Mouse (Mus musculus) thymus, adult 2 months (tissue): ENCODE results near the gene Cerkl. TPM values are rescaled to one million over a fixed set of nuclear protein-coding genes. Genes with fewer than 3 reads are reported as not detected.

Experiments used
- DNase-seq: peaks from one replicate; pipeline ENCODE4 v3.0.0; 2021
- H3K27ac ChIP-seq: fragments of 200-500 bp; 2 replicates; pipeline ENCODE4 v1.5.1; 2012; ENCODE audit warnings: low read length, control low read depth; ENCODE audit not compliant: control insufficient read depth, insufficient read depth
- H3K27me3 ChIP-seq: fragments of 200-500 bp; 2 replicates; pipeline ENCODE4 v1.6.1; 2012; ENCODE audit warnings: mild to moderate bottlenecking, low read length, moderate library complexity, mixed read lengths; ENCODE audit not compliant: control insufficient read depth, insufficient read depth
- H3K36me3 ChIP-seq: fragments of 200-500 bp; 2 replicates; pipeline ENCODE4 v1.6.1; 2012; ENCODE audit warnings: mild to moderate bottlenecking, low read length, moderate library complexity; ENCODE audit not compliant: control insufficient read depth, insufficient read depth
- H3K4me1 ChIP-seq: fragments of 200-500 bp; replicated peaks from 2 replicates; pipeline ENCODE4 v1.6.1; 2012; ENCODE audit warnings: low read length; ENCODE audit not compliant: control insufficient read depth, insufficient read depth
- H3K4me3 ChIP-seq: fragments of 200-500 bp; 2 replicates; pipeline ENCODE4 v1.5.1; 2012; ENCODE audit warnings: mild to moderate bottlenecking, low read length, control low read depth, moderate library complexity; ENCODE audit not compliant: control insufficient read depth, insufficient read depth
- CTCF ChIP-seq: fragments of 200-500 bp; IDR thresholded peaks from 2 replicates; pipeline ENCODE4 v1.5.1; 2012; ENCODE audit warnings: mild to moderate bottlenecking, control low read depth, low read length, moderate library complexity, borderline replicate concordance; ENCODE audit not compliant: control insufficient read depth, poor library complexity, insufficient read depth; ENCODE audit errors: extremely low read depth
- POLR2A ChIP-seq: fragments of 200-500 bp; IDR thresholded peaks from 2 replicates; pipeline ENCODE4 v1.6.1; 2012; ENCODE audit warnings: mild to moderate bottlenecking, low read length, control low read depth, moderate library complexity; ENCODE audit not compliant: control insufficient read depth, poor library complexity, insufficient read depth; ENCODE audit errors: extremely low read depth
- WGBS: fragments of 180-500 bp; shearing (Covaris S2); methylation state at CpG from one replicate; pipeline ENCODE4 v1.1.7; 2018; 5-methylcytosine and 5-hydroxymethylcytosine counted together
- polyA plus RNA-seq: library from polyadenylated mRNA; depleted of rRNA; stranded (reverse); fragments of >200 nt; gene quantifications from 2 replicates; pipeline ENCODE4 v1.2.3, GENCODE M21; 2012

Gene Cerkl
- polyA plus RNA-seq, 1 experiment = 1.6 TPM

DNA sequence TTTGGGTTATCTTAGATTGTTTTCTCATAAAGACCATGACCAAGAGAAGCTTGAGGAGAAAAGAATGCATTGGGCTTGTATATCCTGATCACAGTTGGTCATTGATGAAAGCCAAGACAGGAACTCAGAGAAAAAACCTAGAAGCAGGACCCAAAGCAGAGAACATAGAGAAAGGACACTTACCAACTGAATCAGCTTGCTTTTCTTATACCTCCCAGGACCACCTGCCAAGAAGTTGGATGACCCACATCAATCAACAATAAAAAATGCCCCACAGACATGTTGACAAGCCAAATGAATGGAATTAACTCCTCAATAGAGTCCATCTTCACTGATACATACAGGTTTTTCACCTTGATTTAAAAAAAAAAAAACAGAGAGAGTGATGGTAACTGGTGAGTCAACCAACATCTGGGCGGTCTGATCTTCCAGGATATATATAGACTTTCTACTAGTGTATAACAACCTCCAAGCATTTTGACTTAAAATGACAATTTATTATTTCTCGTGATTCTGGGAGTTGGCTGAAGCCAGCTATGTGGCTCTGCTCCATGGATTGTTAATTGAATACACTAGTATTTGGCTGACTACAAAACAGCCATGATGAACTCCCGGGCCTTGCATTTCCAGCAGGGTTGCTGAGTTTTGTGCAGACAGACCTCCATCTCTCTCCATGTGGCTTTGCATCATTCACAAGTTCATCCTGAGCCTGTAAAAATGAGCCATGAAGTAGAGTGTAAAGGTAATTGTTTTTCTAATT is 12.5 kb downstream of the Cerkl start:
- TF ChIP-seq POLR2A (no peak), CTCF (no peak)
- Histone ChIP-seq H3K4me3 (no peak overlapping the region), H3K36me3 (no peaks in the 10 kb centered on the region), H3K27me3 (no peaks in the 10 kb centered on the region), H3K27ac (no peak overlapping the region), H3K4me1 (no peaks in the 10 kb centered on the region)
- no peak for DNase-seq
- 90% methylated on average over 3 of the region's 3 CpGs for WGBS

DNA sequence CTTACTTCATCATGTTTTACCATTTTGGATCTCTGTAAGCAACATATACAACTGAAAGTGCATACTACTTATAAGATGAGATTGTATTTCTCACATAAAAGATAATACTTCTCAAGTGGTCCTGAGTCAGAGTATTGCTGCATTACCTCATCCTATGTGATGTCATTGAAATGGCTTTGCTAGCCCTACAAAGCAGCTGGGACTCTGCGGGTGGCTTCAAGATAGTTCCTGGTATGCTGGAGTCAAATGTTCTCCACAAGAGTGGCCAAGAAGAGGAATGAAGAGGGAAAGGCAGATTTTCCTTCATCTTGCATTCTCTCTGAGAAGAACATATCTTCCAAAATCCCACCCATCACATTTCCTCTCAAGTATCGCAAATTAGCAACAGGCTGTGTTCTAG is 13.2 kb downstream of the Cerkl start:
- no peaks in the 10 kb centered on the region for H3K27me3 ChIP-seq
- H3K36me3 ChIP-seq = no peaks in the 10 kb centered on the region
- WGBS = 91% methylated on average over 2 of the region's 2 CpGs
- no peak for TF ChIP-seq CTCF
- TF ChIP-seq POLR2A = no peak
- no peak overlapping the region for H3K4me3 ChIP-seq
- DNase-seq = no peak
- H3K27ac ChIP-seq = no peak overlapping the region
- H3K4me1 ChIP-seq = no peaks in the 10 kb centered on the region

DNA sequence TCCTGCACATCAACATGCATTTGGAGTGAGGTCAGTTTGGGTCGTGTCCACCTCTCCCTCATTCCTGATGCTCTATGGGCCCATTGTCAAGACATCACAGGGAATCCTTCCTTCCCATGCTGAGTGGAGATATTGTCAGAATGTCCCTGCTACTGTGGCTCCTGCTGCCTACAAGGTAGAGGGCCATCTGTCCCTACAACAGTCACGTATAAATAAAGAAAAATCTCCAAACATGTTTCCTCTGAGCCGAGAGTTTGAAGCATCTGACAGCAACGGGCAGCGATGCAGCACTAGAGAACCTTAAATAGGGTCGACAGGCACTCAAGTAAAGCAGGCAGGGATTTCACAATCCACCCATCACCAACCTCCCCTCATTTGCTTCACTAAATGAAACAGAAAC is 13.7 kb downstream of the Cerkl start:
- TF ChIP-seq CTCF = no peak
- no peak for TF ChIP-seq POLR2A
- 82% methylated on average over 6 of the region's 6 CpGs for WGBS
- H3K4me3 ChIP-seq = no peak overlapping the region
- DNase-seq = no peak
- no peaks in the 10 kb centered on the region for H3K36me3 ChIP-seq
- no peaks in the 10 kb centered on the region for H3K4me1 ChIP-seq
- H3K27ac ChIP-seq = no peak overlapping the region
- no peaks in the 10 kb centered on the region for H3K27me3 ChIP-seq

DNA sequence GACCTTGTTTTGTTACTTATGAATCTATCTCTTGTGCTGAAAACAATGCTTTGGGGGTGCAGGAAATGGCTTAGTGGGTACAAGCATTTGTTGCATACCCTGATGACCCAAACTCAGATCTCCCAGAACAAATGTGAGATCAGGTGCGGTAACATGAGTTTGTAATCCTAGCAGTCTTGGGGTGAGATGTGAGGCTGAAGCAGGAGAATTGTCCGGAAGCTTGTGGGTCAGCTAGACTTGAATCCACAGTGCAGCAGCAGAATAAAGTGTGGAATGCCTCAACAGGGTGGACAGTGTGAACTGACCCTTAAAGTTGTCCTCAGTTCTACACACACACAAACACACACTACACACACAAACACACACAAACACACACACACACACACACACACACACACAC is 14.4 kb downstream of the Cerkl start:
- H3K36me3 ChIP-seq = no peaks in the 10 kb centered on the region
- H3K27ac ChIP-seq = no peak overlapping the region
- WGBS = 95% methylated on average over 2 of the region's 2 CpGs
- H3K4me1 ChIP-seq = no peaks in the 10 kb centered on the region
- no peak for DNase-seq
- no peaks in the 10 kb centered on the region for H3K27me3 ChIP-seq
- no peak overlapping the region for H3K4me3 ChIP-seq
- TF ChIP-seq CTCF = no peak
- TF ChIP-seq POLR2A = no peak

DNA sequence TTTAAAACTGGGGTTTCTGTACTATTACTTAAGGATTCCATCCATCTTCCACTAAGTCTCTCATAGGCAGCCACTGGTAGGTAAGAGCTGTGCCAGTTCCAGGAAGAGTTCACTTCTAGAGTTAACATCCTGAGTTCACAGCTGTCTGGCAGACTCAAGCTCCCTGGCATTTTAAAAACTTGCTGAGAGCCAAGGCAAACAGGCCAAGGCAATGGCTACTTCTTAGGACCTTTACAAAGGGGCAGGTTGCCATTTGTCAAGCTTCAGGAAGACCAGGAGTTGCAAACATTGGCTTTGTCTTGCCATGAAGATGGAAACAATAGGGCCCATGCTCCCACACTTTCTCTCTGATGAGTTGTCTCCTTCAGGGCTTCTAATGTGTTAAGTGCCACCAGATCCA is 26.5 kb downstream of the Cerkl start:
- H3K36me3 ChIP-seq = no peaks in the 10 kb centered on the region
- no peak overlapping the region for H3K4me3 ChIP-seq
- no peak for DNase-seq
- peaks cover 5% of the 10 kb centered on the region; the same call in 1 of the 2 replicates for H3K27me3 ChIP-seq
- no peak overlapping the region for H3K27ac ChIP-seq
- no peaks in the 10 kb centered on the region for H3K4me1 ChIP-seq
- TF ChIP-seq CTCF (no peak), POLR2A (no peak)

DNA sequence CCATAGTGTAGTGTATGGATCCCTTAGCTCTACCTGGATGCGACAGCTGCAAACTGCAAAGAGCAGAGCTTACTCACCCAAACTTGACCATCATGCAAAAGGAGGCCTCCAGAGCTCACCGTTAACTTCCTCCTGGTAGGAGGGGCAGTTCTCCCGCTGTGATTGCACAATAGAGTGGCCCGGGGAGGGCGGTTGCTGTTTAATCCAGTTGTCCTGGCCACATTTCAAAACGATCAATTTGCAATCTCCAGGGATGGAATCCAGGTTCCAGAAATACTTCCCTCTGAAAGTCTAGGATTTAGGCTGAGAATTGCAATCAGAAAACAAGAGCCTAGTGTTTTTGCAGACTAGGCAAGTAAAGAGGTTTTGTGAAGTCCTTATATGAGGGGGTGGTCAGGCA is 26.9 kb downstream of the Cerkl start:
- WGBS = 17% methylated on average over 6 of the region's 6 CpGs
- no peaks in the 10 kb centered on the region for H3K36me3 ChIP-seq
- no peak for DNase-seq

More for the DNA sequence above, 26.9 kb downstream of the Cerkl start:
- peaks cover 5% of the 10 kb centered on the region; the same call in 1 of the 2 replicates for H3K27me3 ChIP-seq
- no peak overlapping the region for H3K27ac ChIP-seq
- H3K4me1 ChIP-seq = no peaks in the 10 kb centered on the region
- H3K4me3 ChIP-seq = no peak overlapping the region
- no peak for TF ChIP-seq CTCF
- TF ChIP-seq POLR2A = no peak
